Mouse (Mus musculus) Muller cell, postnatal 12 days (primary cell): ENCODE data around the gene 2310079G19Rik.

Experiments
- DNase-seq: peaks from one replicate; pipeline ENCODE4 v3.0.0-alpha.2; 2015; ENCODE audit errors: inconsistent ontology term

Gene 2310079G19Rik

DNA sequence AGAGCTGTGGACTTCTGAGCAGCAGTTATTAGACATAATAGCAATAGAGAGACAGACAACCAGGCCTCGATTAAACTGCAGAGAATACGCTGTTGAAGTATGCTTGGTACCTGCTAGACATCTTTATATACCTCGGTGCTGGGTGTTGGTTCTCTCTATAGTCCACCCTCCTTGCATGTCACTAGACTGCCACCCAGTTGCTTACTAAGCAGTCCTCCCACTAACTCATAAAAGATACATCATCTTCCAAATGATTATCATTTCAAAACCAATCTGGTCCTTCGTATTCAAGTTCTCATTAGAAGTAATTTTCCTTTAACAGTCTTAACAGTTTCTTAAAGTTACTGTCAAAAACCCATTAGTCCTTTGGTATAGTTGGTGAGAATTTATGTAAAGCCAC is at the start of gene 2310079G19Rik:
2310079G19Rik (minus strand) TSS at position 101 of the 400 bp plus-strand sequence.
- DNase-seq = no peak

DNA sequence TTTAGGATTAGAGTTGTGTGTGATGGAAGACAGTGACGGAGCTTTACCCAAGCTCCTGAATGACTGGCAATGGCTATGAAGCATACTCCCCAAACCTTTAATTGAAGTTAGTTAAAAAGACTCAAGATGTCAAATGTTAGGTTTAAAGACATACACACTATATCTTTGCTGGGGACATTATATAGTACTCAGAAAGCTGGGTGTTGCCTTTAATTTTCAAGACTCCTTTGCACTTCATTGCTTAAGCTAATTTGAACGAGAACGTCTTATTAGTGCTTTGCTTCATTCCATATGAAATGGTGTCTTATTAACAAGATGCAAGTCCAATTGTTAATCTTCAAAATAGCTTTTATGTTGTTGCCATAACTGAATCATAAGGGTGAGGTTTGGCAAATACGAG is 44.1 kb upstream of the 2310079G19Rik start, which contains the start of gene Krtap27-1:
Krtap27-1 (minus strand) TSS at position 101 of the 400 bp plus-strand sequence.
- no peak for DNase-seq

DNA sequence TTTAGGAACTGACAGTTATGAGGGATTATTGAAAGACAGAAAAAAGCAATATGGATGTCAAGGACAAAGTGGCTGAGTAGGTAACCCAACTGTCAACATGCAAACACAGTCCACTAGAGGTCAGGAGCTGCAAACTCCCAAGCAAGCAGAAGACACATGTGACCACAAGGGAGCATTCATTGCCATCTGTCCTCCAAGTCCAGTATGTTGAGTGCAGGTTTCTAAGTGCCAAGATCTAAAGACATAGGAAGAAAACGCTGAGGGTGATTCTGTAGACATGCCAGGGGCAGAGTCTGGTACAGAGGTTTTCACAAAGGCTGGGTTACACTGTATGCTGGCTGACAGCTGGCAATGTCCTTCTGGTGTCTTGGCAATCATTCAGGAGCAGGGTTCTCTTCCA is 30.0 kb upstream of the 2310079G19Rik start:
- DNase-seq = peak; percentile 14

DNA sequence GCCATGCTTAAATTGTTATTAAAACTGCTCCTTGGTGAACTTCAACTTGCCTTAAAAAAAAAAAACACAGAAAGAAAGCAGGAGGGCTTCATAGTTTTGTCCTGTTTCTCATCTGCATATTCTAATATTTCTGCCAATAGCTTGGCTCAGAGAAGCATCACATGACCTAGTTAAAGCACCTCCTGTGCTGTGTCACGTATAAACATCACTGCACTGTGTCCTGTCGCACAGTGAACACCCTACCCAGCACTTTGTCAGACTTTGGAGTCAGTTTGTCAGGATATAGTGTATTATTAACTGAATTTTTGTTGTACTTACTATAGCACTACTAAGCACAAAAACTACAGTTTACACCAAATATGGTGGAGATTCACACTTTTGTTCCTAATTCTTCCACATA is 24.5 kb upstream of the 2310079G19Rik start:
- no peak for DNase-seq

DNA sequence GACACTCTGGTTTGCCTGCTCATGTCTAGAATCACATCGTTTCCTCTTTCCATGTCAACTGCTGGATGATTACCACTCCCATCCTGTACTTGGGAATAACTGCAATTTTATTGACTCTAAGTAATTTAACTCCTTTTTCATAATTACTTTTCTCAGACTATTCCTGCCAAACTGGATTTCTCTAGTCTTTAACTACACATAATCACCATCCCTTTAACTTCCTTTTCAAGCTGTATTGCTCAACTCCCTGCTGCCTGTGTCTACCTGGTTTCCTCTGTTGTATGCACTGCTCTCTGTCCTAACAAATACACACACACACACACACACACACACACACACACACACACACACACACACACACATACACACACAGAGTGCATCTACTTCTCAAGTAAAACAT is 23.6 kb upstream of the 2310079G19Rik start:
- DNase-seq = no peak

DNA sequence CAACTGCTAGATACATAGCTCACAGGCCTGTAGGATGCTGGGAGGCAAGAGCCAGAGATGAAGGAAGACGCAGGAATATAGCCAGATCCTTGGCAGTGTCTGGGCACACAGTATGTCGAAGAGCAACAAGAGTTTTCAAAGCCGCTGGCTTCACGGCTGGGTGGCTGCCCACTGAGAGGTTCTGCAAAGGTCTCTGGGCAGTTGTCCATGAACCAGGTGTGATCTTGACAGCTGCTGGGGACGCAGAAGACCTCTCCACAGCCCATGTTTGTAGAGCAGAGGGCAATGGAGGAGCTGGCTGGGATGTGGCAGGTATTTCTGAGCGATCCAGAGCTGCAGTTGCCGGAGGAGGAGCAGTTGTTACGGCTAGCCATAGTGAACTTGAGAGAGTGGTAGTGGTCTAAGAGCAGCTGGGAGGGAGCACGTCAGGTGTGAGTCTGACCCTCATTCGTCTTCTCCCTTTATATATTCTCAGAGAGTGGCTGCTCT is 19.9 kb upstream of the 2310079G19Rik start, which contains the start of gene Krtap26-1:
Krtap26-1 (minus strand) TSS at position 439 of the 489 bp plus-strand sequence.
- no peak for DNase-seq

DNA sequence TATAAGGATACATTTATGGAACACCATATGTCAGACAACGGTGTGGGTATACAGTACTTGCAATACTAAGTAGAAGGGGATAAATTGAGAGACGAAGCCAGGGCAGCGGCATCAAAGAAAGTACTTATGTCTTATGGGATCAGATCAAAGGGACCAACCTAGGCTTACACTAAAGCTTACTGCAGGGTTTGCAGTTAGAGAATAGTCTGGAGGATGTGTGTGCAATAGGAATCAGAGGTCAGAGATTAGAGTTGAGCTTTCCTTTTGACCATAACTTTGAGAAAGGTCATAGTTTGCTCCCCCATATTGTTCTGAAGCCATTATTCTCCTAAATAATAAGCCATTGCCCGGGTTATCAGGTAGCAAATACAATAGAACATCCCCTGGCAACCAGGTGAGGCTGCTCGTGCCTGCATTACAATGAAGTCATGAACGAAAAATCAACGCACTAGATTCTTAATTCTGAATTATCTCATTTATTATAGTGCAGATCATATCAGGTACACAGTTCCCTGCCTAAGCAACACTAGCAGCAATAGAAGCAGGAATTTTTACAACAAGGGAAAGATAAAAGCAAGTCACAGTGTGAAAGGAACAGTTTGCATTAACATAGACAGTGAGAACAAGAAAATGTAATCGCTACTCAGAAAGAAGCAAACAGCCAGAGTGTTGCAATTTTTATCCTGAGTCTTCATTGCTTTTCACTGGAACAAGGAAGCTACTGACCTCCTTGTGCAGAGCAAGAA is 19.1 kb upstream of the 2310079G19Rik start:
- no peak for DNase-seq

DNA sequence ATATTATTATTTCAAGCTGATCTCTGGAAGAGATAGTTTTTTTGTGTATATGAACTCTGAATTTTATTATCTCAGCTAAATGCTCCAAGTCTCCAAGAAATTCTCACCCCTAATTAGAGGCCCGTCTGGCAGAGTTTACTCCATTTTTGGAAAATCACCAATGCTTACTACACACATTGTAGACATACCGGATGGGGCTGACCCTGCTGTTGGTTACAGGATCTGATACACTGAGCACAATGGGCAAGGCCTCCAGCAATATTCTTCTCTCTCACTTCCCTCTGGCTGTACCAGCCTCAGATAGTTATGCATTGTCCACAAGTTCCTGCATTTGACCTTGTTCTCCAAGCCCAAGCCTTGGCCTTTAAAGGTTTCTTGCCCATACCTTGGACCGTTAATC is 12.6 kb upstream of the 2310079G19Rik start:
- DNase-seq = peak; percentile 67

DNA sequence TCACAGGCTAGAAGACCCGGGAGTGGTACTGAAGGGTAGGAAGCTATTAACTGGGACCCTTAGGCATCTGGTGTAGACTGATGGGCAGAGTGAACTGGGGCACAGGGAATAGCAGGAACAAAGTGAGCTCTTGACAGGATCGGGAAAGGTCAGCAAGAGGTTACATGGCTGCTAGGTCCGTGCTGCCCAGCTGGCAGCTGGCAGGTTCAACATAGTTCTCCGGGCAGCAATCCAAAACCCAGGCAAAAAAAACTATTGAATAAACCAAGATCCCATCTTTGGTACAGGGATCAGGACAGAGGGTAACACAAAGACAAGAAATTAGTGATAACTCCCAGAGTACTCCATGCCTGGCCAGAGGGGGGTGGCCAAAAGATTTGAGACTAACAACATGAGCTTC is 7.7 kb upstream of the 2310079G19Rik start:
- peak; percentile 63 for DNase-seq

DNA sequence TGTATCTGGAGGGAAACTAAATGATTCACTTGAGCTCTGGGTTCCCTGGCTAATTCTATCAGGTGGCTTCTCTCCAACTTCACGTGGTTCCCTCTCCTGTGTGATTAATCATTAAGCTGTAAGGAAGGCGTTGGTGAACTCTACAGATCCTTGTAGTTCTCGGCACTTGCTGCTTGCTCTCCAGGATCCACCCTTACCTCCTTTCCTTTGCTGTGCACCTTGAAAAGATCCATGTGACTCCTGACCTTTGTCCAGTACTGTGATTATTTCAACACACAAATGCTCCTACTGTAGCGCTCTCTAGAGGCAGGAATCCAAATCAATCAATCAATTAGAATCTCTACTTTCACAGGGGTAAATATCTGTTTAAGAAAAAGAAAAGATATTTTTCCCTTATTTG is 4.0 kb upstream of the 2310079G19Rik start:
- no peak for DNase-seq

DNA sequence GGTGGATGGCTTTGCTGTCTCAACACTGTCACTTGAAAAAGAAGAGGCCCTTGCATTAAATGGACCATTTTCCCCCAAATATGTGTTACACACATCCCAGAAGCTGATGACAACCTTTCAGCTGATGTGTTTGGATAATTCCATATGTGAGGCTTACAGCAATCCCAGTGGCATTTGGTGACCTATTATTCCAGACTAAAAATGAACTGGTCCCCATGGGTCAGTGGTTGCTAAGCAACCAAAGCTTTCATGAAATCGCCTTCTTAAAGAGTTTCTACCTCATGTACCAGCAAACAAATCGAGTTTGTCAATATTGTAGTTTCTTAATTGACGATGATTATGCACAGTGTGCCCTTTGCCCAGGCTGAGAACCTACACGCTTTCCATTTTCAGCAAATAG is 14.8 kb downstream of the 2310079G19Rik start:
- no peak for DNase-seq

DNA sequence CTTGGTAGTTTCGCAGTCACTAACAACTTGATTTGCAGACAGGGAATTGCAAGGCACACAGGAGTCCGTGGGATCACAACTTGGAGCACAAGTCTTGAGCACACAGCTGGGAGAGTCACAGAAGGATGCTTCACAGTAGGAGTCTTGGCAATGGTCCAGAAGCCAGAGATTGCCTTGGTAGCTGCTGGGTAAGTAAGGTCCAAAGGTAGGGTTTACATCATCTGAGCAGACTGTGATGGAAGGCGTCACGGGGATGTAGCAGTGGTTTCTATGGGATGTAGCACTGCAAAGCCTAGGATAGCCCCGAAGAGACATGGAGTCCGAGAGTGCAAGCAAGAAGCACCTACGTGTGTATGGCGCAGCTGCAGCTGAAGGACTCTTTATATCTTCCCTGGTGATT is 15.5 kb downstream of the 2310079G19Rik start, which contains the start of gene Krtap24-1:
Krtap24-1 (minus strand) TSS at position 358 of the 400 bp plus-strand sequence.
- no peak for DNase-seq

DNA sequence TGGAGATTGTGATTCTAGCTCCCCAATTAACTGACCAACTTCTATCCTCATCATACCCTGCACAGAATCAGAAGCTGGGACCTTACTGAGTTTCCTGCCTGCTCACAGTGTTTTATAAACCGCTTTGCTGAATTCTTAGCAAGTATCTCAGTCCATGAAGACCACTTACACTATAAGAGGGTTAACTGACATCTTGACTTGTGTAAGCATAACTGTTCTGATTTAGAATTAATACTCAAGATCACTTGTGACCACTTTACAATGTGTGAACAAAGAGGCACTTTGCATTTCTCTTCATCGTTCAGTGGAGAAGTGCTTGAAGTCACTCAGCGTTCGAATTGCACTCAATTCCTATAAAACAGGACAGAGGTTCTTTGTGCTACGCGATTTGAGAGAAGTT is 22.9 kb downstream of the 2310079G19Rik start:
- no peak for DNase-seq

DNA sequence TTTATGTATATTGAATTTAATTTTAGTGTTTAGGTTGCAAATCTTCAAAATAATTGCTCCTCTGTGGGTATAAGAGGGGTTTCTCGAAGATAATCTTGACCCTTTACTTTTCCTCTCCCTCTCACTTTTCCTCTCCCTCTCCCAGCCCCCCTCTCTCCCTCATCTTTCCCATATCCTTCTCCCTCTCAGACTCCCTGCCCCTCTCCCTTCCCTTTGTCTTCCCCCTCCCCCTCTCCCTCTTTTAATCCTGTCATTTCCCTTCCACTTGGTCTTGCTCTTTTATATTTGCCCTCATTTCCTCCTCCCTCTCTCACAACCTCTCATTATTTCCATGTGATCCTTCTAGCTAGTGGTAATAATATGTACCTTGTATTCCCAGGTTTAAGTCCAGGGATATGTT is 25.0 kb downstream of the 2310079G19Rik start:
- DNase-seq = no peak

DNA sequence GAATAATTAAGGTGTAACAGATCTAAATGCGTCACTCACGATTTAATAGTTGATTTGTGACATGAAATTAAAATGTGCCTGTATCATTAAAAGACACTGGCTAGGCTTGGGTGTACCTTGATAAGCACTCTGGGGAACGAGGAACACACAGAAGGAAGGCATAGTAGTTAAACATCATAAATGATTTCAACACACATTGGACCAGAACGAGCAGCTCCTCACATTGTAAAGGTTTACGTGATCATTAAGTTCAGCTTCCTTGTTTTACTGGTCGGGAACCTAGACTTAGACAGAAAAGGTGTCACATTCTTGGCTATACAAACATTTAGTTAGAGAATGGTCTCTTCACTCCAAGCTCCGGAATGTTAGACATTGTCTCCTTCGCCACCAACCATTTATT is 27.2 kb downstream of the 2310079G19Rik start:
- no peak for DNase-seq

DNA sequence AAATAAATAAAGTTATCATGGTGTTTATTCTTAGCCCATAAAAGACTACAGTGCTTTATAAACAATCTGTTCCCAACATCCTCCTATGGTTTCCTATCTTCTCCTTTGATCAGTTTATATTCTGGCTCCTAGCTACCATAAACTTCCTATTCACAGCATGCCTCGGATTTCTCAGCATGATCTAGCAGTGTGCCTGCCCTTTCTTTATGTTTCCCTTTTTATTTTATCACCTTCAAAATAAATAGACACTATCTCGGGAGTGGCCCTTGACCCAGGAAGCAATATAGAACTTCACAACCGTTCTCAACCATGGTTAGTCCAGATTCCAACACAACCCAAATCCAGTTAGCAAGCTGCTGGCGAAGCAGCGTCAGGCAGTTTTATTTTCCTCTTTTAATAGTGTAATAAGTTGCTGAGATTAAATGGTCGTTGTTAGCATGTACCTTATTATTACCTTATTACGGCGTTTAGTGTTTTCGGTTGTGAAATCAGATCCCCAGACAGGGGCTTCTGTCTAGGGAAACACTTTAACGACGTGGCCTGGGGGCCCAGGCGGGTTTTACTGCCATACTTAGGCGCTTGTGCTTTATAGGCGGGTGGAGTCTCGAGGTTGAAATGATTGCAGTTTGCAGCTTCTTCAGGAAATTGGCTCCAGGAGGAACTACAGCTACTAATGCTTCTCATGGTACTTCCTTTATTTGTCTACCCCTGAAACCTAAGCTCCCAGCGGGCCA is 27.8 kb downstream of the 2310079G19Rik start:
- no peak for DNase-seq

DNA sequence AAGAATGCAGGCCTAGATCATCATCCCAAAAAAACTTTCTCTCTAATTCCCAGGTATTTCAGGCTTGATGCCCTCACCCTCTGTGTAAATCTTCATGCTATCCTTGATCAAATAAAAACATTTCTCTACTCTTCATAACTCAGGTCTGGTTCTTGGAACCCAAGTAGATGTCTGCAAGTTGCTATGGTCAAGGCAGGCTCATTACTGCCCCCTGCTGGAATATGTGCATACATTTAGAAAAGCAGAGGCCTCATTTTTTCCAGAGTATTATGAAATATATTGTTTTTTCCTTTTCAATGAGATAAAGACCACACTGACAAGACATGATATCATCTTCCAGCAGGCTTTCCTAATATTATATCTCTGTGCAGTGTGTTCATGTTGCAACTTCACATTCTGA is 34.7 kb downstream of the 2310079G19Rik start:
- no peak for DNase-seq

DNA sequence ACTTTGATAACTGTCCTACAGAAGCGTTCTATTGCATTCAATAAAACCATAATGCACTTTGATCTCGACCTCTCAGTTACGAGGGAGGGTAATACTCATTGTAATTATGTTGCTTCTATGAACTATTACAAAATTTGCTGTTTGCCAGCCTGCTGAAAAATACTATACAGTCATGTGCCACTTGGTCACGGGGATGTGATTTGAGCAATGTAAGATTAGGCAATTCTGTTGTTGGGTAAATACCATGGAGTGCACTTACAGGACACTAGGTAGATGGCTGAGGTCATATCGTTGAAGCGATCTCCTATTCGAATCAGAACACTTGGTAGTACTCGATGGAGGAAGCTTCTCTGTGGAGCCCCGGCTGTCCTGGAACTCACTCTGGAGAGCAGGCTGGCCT is 44.1 kb downstream of the 2310079G19Rik start:
- DNase-seq = no peak
